Mouse (Mus musculus): ENCODE data around the gene Ddhd1. TPM values are rescaled to one million over a fixed set of nuclear protein-coding genes. Genes with fewer than 3 reads are reported as not detected.

Ddhd1 gene
- polyA plus RNA-seq, 1 experiment from 2014 or later: 15.0 TPM

GRCm38 (mm10) chr14:45676722-45677121 is 18.8 kb upstream of the Ddhd1 start:
- Histone ChIP-seq H3K27me3 (ENCODE audit: control insufficient read depth, insufficient read depth, low read length) (no peaks in the 10 kb centered on the region), H3K36me3 (ENCODE audit: control insufficient read depth, insufficient read depth, low read length) (no peaks in the 10 kb centered on the region), H3K9me3 (ENCODE audit: control insufficient read depth, low read length) (no peaks in the 10 kb centered on the region), H3K4me3 (ENCODE audit: low read depth, low read length) (no peak overlapping the region), H3K4me1 (replicated peaks; ENCODE audit: control insufficient read depth, insufficient read depth, low read length) (no peaks in the 10 kb centered on the region), H3K4me2 (replicated peaks; ENCODE audit: low read depth, low read length) (no peak overlapping the region), H3K9ac (ENCODE audit: low read depth, low read length) (no peak overlapping the region), H3K27ac (ENCODE audit: low read depth, low read length) (no peak overlapping the region)
- ATAC-seq (ENCODE audit: low FRiP score) (no peak), DNase-seq (ENCODE audit: low spot score) (no peak)
- WGBS: 75% methylated on average over 6 of the region's 6 CpGs

- Histone ChIP-seq H3K36me3 (ENCODE audit: control insufficient read depth, insufficient read depth, low read length) (no peaks in the 10 kb centered on the region), H3K4me3 (ENCODE audit: low read depth, low read length) (no peak overlapping the region), H3K4me2 (replicated peaks; ENCODE audit: low read depth, low read length) (no peak overlapping the region), H3K9ac (ENCODE audit: low read depth, low read length) (no peak overlapping the region), H3K9me3 (ENCODE audit: control insufficient read depth, low read length) (no peaks in the 10 kb centered on the region), H3K4me1 (replicated peaks; ENCODE audit: control insufficient read depth, insufficient read depth, low read length) (no peaks in the 10 kb centered on the region), H3K27ac (ENCODE audit: low read depth, low read length) (no peak overlapping the region), H3K27me3 (ENCODE audit: control insufficient read depth, insufficient read depth, low read length) (no peaks in the 10 kb centered on the region)
- ATAC-seq (ENCODE audit: low FRiP score) (no peak), DNase-seq (ENCODE audit: low spot score) (no peak)
- WGBS: 87% methylated on average over 4 of the region's 4 CpGs
These were observed 10.4 kb upstream of the Ddhd1 start for GRCm38 (mm10) chr14:45668325-45668724.

GRCm38 (mm10) chr14:45667231-45667630 is 9.3 kb upstream of the Ddhd1 start:
- H3K27me3 ChIP-seq (ENCODE audit: control insufficient read depth, insufficient read depth, low read length): no peaks in the 10 kb centered on the region
- H3K36me3 ChIP-seq (ENCODE audit: control insufficient read depth, insufficient read depth, low read length): no peaks in the 10 kb centered on the region
- ATAC-seq (ENCODE audit: low FRiP score): no peak
- no peak for DNase-seq (ENCODE audit: low spot score)
- 81% methylated on average over 2 of the region's 2 CpGs for WGBS
- H3K4me1 ChIP-seq (replicated peaks; ENCODE audit: control insufficient read depth, insufficient read depth, low read length): no peaks in the 10 kb centered on the region
- H3K9me3 ChIP-seq (ENCODE audit: control insufficient read depth, low read length): no peaks in the 10 kb centered on the region
- H3K4me2 ChIP-seq (replicated peaks; ENCODE audit: low read depth, low read length): no peak overlapping the region
- H3K27ac ChIP-seq (ENCODE audit: low read depth, low read length): no peak overlapping the region
- H3K4me3 ChIP-seq (ENCODE audit: low read depth, low read length): no peak overlapping the region
- H3K9ac ChIP-seq (ENCODE audit: low read depth, low read length): no peak overlapping the region

GRCm38 (mm10) chr14:45661575-45661974 is 3.6 kb upstream of the Ddhd1 start:
- ATAC-seq (ENCODE audit: low FRiP score): no peak
- H3K4me2 ChIP-seq (replicated peaks; ENCODE audit: low read depth, low read length): no peak overlapping the region
- WGBS: 44% methylated on average over 5 of the region's 5 CpGs

GRCm38 (mm10) chr14:45660315-45660714 is 2.4 kb upstream of the Ddhd1 start:
- Histone ChIP-seq H3K36me3 (ENCODE audit: control insufficient read depth, insufficient read depth, low read length) (no peaks in the 10 kb centered on the region), H3K27ac (ENCODE audit: low read depth, low read length) (no peak overlapping the region), H3K4me3 (ENCODE audit: low read depth, low read length) (no peak overlapping the region), H3K4me2 (replicated peaks; ENCODE audit: low read depth, low read length) (no peak overlapping the region), H3K9me3 (ENCODE audit: control insufficient read depth, low read length) (no peaks in the 10 kb centered on the region), H3K9ac (ENCODE audit: low read depth, low read length) (no peak overlapping the region), H3K27me3 (ENCODE audit: control insufficient read depth, insufficient read depth, low read length) (no peaks in the 10 kb centered on the region), H3K4me1 (replicated peaks; ENCODE audit: control insufficient read depth, insufficient read depth, low read length) (no peaks in the 10 kb centered on the region)
- ATAC-seq (ENCODE audit: low FRiP score) (no peak), DNase-seq (ENCODE audit: low spot score) (no peak)
- 100% methylated on average over 1 of the region's 1 CpGs for WGBS

More at GRCm38 (mm10) chr14:45661575-45661974, 3.6 kb upstream of the Ddhd1 start:
- H3K27ac ChIP-seq (ENCODE audit: low read depth, low read length): no peak overlapping the region
- H3K4me3 ChIP-seq (ENCODE audit: low read depth, low read length): no peak overlapping the region
- H3K36me3 ChIP-seq (ENCODE audit: control insufficient read depth, insufficient read depth, low read length): no peaks in the 10 kb centered on the region
- no peaks in the 10 kb centered on the region for H3K4me1 ChIP-seq (replicated peaks; ENCODE audit: control insufficient read depth, insufficient read depth, low read length)
- H3K9me3 ChIP-seq (ENCODE audit: control insufficient read depth, low read length): no peaks in the 10 kb centered on the region
- no peak overlapping the region for H3K9ac ChIP-seq (ENCODE audit: low read depth, low read length)
- no peak for DNase-seq (ENCODE audit: low spot score)
- H3K27me3 ChIP-seq (ENCODE audit: control insufficient read depth, insufficient read depth, low read length): no peaks in the 10 kb centered on the region

- ATAC-seq (ENCODE audit: low FRiP score) (peak; percentile 56), DNase-seq (ENCODE audit: low spot score) (peak; percentile 74)
- H3K4me2 ChIP-seq (replicated peaks; ENCODE audit: low read depth, low read length): peak overlapping the region; percentile 81
- no peaks in the 10 kb centered on the region for H3K27me3 ChIP-seq (ENCODE audit: control insufficient read depth, insufficient read depth, low read length)
- H3K9ac ChIP-seq (ENCODE audit: low read depth, low read length): peak overlapping the region; percentile 54
- peak overlapping the region; percentile 55 for H3K4me3 ChIP-seq (ENCODE audit: low read depth, low read length)
- H3K27ac ChIP-seq (ENCODE audit: low read depth, low read length): peak overlapping the region; percentile 85
- no peaks in the 10 kb centered on the region for H3K36me3 ChIP-seq (ENCODE audit: control insufficient read depth, insufficient read depth, low read length)
- no peaks in the 10 kb centered on the region for H3K9me3 ChIP-seq (ENCODE audit: control insufficient read depth, low read length)
- no peaks in the 10 kb centered on the region for H3K4me1 ChIP-seq (replicated peaks; ENCODE audit: control insufficient read depth, insufficient read depth, low read length)
- WGBS: under 1% methylated on average over 56 of the region's 69 CpGs
These were observed 907 bp downstream of the Ddhd1 start for GRCm38 (mm10) chr14:45656831-45657640.

GRCm38 (mm10) chr14:45654876-45655416 is 3.0 kb downstream of the Ddhd1 start:
- Histone ChIP-seq H3K4me3 (ENCODE audit: low read depth, low read length) (no peak overlapping the region), H3K36me3 (ENCODE audit: control insufficient read depth, insufficient read depth, low read length) (no peaks in the 10 kb centered on the region), H3K27me3 (ENCODE audit: control insufficient read depth, insufficient read depth, low read length) (no peaks in the 10 kb centered on the region), H3K4me1 (replicated peaks; ENCODE audit: control insufficient read depth, insufficient read depth, low read length) (no peaks in the 10 kb centered on the region), H3K4me2 (replicated peaks; ENCODE audit: low read depth, low read length) (no peak overlapping the region), H3K27ac (ENCODE audit: low read depth, low read length) (no peak overlapping the region), H3K9ac (ENCODE audit: low read depth, low read length) (no peak overlapping the region), H3K9me3 (ENCODE audit: control insufficient read depth, low read length) (no peaks in the 10 kb centered on the region)
- WGBS: 80% methylated on average over 13 of the region's 13 CpGs
- DNase-seq (ENCODE audit: low spot score) (no peak), ATAC-seq (ENCODE audit: low FRiP score) (no peak)

- DNase-seq (ENCODE audit: low spot score): no peak
- no peak for ATAC-seq (ENCODE audit: low FRiP score)
- no peak overlapping the region for H3K9ac ChIP-seq (ENCODE audit: low read depth, low read length)
- no peak overlapping the region for H3K4me2 ChIP-seq (replicated peaks; ENCODE audit: low read depth, low read length)
- H3K9me3 ChIP-seq (ENCODE audit: control insufficient read depth, low read length): no peaks in the 10 kb centered on the region
- H3K36me3 ChIP-seq (ENCODE audit: control insufficient read depth, insufficient read depth, low read length): no peaks in the 10 kb centered on the region
- no peak overlapping the region for H3K4me3 ChIP-seq (ENCODE audit: low read depth, low read length)
- no peaks in the 10 kb centered on the region for H3K27me3 ChIP-seq (ENCODE audit: control insufficient read depth, insufficient read depth, low read length)
- 88% methylated on average over 2 of the region's 2 CpGs for WGBS
- no peaks in the 10 kb centered on the region for H3K4me1 ChIP-seq (replicated peaks; ENCODE audit: control insufficient read depth, insufficient read depth, low read length)
- H3K27ac ChIP-seq (ENCODE audit: low read depth, low read length): no peak overlapping the region
These were observed 4.2 kb downstream of the Ddhd1 start for GRCm38 (mm10) chr14:45653756-45654155.

Measured in hindbrain, embryonic 11.5 days (tissue).